In genomic region chr12:111370249-111370648, GRCm38 (mm10) we compare ENCODE assay signal across 12 mouse cellular contexts. TPM values are rescaled to one million over a fixed set of nuclear protein-coding genes. Genes with fewer than 3 reads are reported as not detected.
DNase-seq lines count a peak whose midpoint lies in the region; ATAC-seq lines count a peak whose summit lies in the region.
"Had no signal": no experiment of that assay in that cellular context is flagged by ENCODE, and none has a peak within 500 bp of the region (broad histone marks: within the 10 kb centered on the region; RNA-seq: fewer than 3 reads in every experiment).

No protein-coding gene starts in this region.

- H3K4me1 ChIP-seq in hindbrain, embryonic 16.5 days (ENCODE audit: control insufficient read depth, insufficient read depth, low read depth, low read length): peaks cover 10% of the 10 kb centered on the region
- H3K4me1 ChIP-seq in hindbrain, embryonic 14.5 days (replicated peaks; ENCODE audit: control insufficient read depth, insufficient read depth, low read length): peaks cover 12% of the 10 kb centered on the region; the same call in 1 of the 2 replicates
- peaks cover 59% of the 10 kb centered on the region for H3K4me1 ChIP-seq in intestine, embryonic 14.5 days (replicated peaks; ENCODE audit: control insufficient read depth, insufficient read depth, low read length)

- H3K27me3 ChIP-seq in hindbrain, embryonic 16.5 days (replicated peaks; ENCODE audit: control insufficient read depth, insufficient read depth, low read length): no peaks in the 10 kb centered on the region
- no peaks in the 10 kb centered on the region for H3K27me3 ChIP-seq in hindbrain, embryonic 14.5 days (ENCODE audit: control insufficient read depth, insufficient read depth, low read length)
- no peaks in the 10 kb centered on the region for H3K27me3 ChIP-seq in intestine, embryonic 14.5 days (replicated peaks; ENCODE audit: control insufficient read depth, insufficient read depth, low read length)
- H3K27me3 ChIP-seq: embryonic facial prominence, embryonic 12.5 days; neural tube, embryonic 13.5 days had no signal

- H3K27ac ChIP-seq in hindbrain, embryonic 16.5 days (ENCODE audit: low read depth, low read length): no peak overlapping the region
- H3K27ac ChIP-seq in hindbrain, embryonic 14.5 days: no peak overlapping the region
- H3K27ac ChIP-seq in intestine, embryonic 14.5 days (ENCODE audit: low read depth): no peak overlapping the region
- H3K27ac ChIP-seq: embryonic facial prominence, embryonic 12.5 days; neural tube, embryonic 13.5 days had no signal

- H3K9ac ChIP-seq in hindbrain, embryonic 16.5 days (ENCODE audit: low read depth, low read length): no peak overlapping the region
- H3K9ac ChIP-seq in hindbrain, embryonic 14.5 days: no peak overlapping the region
- H3K9ac ChIP-seq in intestine, embryonic 14.5 days (ENCODE audit: low read length): no peak overlapping the region
- H3K9ac ChIP-seq: embryonic facial prominence, embryonic 12.5 days; neural tube, embryonic 13.5 days had no signal

- ATAC-seq in hindbrain, embryonic 16.5 days: peak; percentile 21; the same call in 1 of the 2 replicates
- ATAC-seq in hindbrain, embryonic 14.5 days (ENCODE audit: low FRiP score): no peak
- 0 out of 2 replicates have a peak, but pooled peaks have one; percentile 7 for ATAC-seq in intestine, embryonic 14.5 days (replicated peaks; ENCODE audit: low FRiP score, low TSS enrichment, low read depth)
- ATAC-seq in megakaryocyte progenitor cell, adult 5-6 weeks (replicated peaks; ENCODE audit: poor library complexity): peak; percentile 52

- 57% methylated on average over 4 of the region's 4 CpGs for WGBS in hindbrain, embryonic 16.5 days
- 56% methylated on average over 4 of the region's 4 CpGs for WGBS in hindbrain, embryonic 14.5 days
- 65% methylated on average over 4 of the region's 4 CpGs for WGBS in intestine, embryonic 14.5 days

- no peak for DNase-seq in hindbrain, embryonic 14.5 days (ENCODE audit: low spot score)
- peak; percentile 73 for DNase-seq in ES-CJ7 (ENCODE audit: low read depth, low spot score)
- DNase-seq in intestine, embryonic 14.5 days (ENCODE audit: low spot score): no peak
- DNase-seq in urinary bladder, postnatal 4 days (ENCODE audit: low spot score in 2 of 2): no peak
- DNase-seq in left cerebral cortex, postnatal 25 days (ENCODE audit: low spot score in 2 of 2): no peak
- DNase-seq in spleen, postnatal 14 days (ENCODE audit: low spot score in 2 of 2): no peak

- intact Hi-C loops in left cerebral cortex, postnatal 25 days (cut with DNase I): no loop called here

- H3K36me3 ChIP-seq in hindbrain, embryonic 16.5 days (ENCODE audit: control insufficient read depth, insufficient read depth, low read length): no peaks in the 10 kb centered on the region
- H3K36me3 ChIP-seq in hindbrain, embryonic 14.5 days (replicated peaks; ENCODE audit: control insufficient read depth, insufficient read depth): no peaks in the 10 kb centered on the region
- H3K36me3 ChIP-seq in intestine, embryonic 14.5 days (ENCODE audit: control insufficient read depth, insufficient read depth, low read length): no peaks in the 10 kb centered on the region
- H3K36me3 ChIP-seq: embryonic facial prominence, embryonic 12.5 days; G1E; neural tube, embryonic 13.5 days had no signal

- H3K9me3 ChIP-seq in hindbrain, embryonic 16.5 days (ENCODE audit: control insufficient read depth, low read length): no peaks in the 10 kb centered on the region
- no peaks in the 10 kb centered on the region for H3K9me3 ChIP-seq in hindbrain, embryonic 14.5 days (ENCODE audit: control insufficient read depth, low read length)
- H3K9me3 ChIP-seq in intestine, embryonic 14.5 days (ENCODE audit: control insufficient read depth, low read length): no peaks in the 10 kb centered on the region
- H3K9me3 ChIP-seq: embryonic facial prominence, embryonic 12.5 days; G1E; neural tube, embryonic 13.5 days had no signal

- H3K4me3 ChIP-seq in hindbrain, embryonic 16.5 days (ENCODE audit: low read length): no peak overlapping the region
- no peak overlapping the region for H3K4me3 ChIP-seq in hindbrain, embryonic 14.5 days (replicated peaks; ENCODE audit: low read length)
- no peak overlapping the region for H3K4me3 ChIP-seq in intestine, embryonic 14.5 days (ENCODE audit: low read depth, low read length)
- H3K4me3 ChIP-seq: embryonic facial prominence, embryonic 12.5 days; neural tube, embryonic 13.5 days had no signal

- H3K4me2 ChIP-seq in hindbrain, embryonic 16.5 days (ENCODE audit: low read length): no peak overlapping the region
- H3K4me2 ChIP-seq in hindbrain, embryonic 14.5 days (replicated peaks): no peak overlapping the region
- no peak overlapping the region for H3K4me2 ChIP-seq in intestine, embryonic 14.5 days (ENCODE audit: low read length)
- H3K4me2 ChIP-seq: embryonic facial prominence, embryonic 12.5 days; neural tube, embryonic 13.5 days had no signal

RNA-seq across cellular contexts. Expression of gene Cdc42bpb, which starts 7.3 kb away (rescaled TPM):
- polyA plus RNA-seq in hindbrain, embryonic 16.5 days (2015; fragmentation: Nextera tagmentation; extraction: Ambion mirVana): 35.3 and 40.4 TPM in 2 replicates
- 48.1 and 48.3 TPM in 2 replicates for polyA plus RNA-seq in hindbrain, embryonic 14.5 days (2014; fragmentation: Nextera tagmentation; extraction: Ambion mirVana)
- polyA plus RNA-seq in intestine, embryonic 14.5 days (2014; fragmentation: Nextera tagmentation; extraction: Ambion mirVana): 48.2 and 49.0 TPM in 2 replicates
- 1.5 and 5.4 TPM in 2 replicates for total RNA-seq in megakaryocyte progenitor cell, adult 5-6 weeks (2015)
- 2.9 and 5.2 TPM in 2 replicates for total RNA-seq in megakaryocyte progenitor cell, adult 5-6 weeks (2017)
- 100 to 1,000 TPM; 133 TPM for total RNA-seq in left cerebral cortex, postnatal 25 days (2021)
- total RNA-seq: G1E had no signal
- polyA plus RNA-seq: G1E had no signal

RNA-seq across cellular contexts. Expression of gene Lbhd2, which starts 36.4 kb away (rescaled TPM):
- 2.5 and 3.3 TPM in 2 replicates for polyA plus RNA-seq in hindbrain, embryonic 16.5 days (2015; fragmentation: Nextera tagmentation; extraction: Ambion mirVana)
- 0.72 and 1.3 TPM in 2 replicates for polyA plus RNA-seq in hindbrain, embryonic 14.5 days (2014; fragmentation: Nextera tagmentation; extraction: Ambion mirVana)
- 1.3 and 2.9 TPM in 2 replicates for polyA plus RNA-seq in intestine, embryonic 14.5 days (2014; fragmentation: Nextera tagmentation; extraction: Ambion mirVana)
- 0.30 TPM in 1 of 2 replicates, not detected in the other for total RNA-seq in megakaryocyte progenitor cell, adult 5-6 weeks (2015)
- not detected in 2 replicates for total RNA-seq in megakaryocyte progenitor cell, adult 5-6 weeks (2017)
- 1 to 10 TPM; 1.5 to 2.5 TPM for total RNA-seq in left cerebral cortex, postnatal 25 days (2021)
- total RNA-seq: G1E; hematopoietic stem cell, adult 5-6 weeks had no signal
- polyA plus RNA-seq: G1E; neural tube, embryonic 13.5 days had no signal

RNA-seq across cellular contexts. Expression of gene Exoc3l4, which starts 46.6 kb away (rescaled TPM):
- polyA plus RNA-seq in hindbrain, embryonic 16.5 days (2015; fragmentation: Nextera tagmentation; extraction: Ambion mirVana): 2.6 and 2.7 TPM in 2 replicates
- polyA plus RNA-seq in hindbrain, embryonic 14.5 days (2014; fragmentation: Nextera tagmentation; extraction: Ambion mirVana): 1.7 and 1.8 TPM in 2 replicates
- 8.5 and 10.2 TPM in 2 replicates for polyA plus RNA-seq in intestine, embryonic 14.5 days (2014; fragmentation: Nextera tagmentation; extraction: Ambion mirVana)
- total RNA-seq in megakaryocyte progenitor cell, adult 5-6 weeks (2015): 0.42 and 1.1 TPM in 2 replicates
- total RNA-seq in megakaryocyte progenitor cell, adult 5-6 weeks (2017): not detected in 2 replicates
- total RNA-seq in left cerebral cortex, postnatal 25 days (2021): 1 to 10 TPM in 1 of 2 experiments, under 1 TPM in 1; 0.85 to 1.3 TPM
- polyA plus RNA-seq: G1E had no signal
